Mouse (Mus musculus): Measurements from ENCODE around the gene Wwox.

GRCm38 (mm10) chr8:114411421-114411820, 28.0 kb upstream of the Wwox start:
- no peak for TF ChIP-seq CTCF (IDR thresholded peaks at IDR 0.05; ENCODE audit: extremely low read depth, insufficient read depth, low read length)
- TF ChIP-seq POLR2A (IDR thresholded peaks at IDR 0.05; ENCODE audit: extremely low read depth, insufficient read depth, low read length): no peak
